Mouse (Mus musculus) heart, embryonic 15.5 days (tissue): ENCODE data around the gene Xpr1. TPM values are rescaled to one million over a fixed set of nuclear protein-coding genes. Genes with fewer than 3 reads are reported as not detected.

Experiments
- ATAC-seq: fragments of 200-750 bp; cut with Nextera tagmentation; replicated peaks from 2 replicates; pipeline ENCODE4 v1.8.0; 2017; ENCODE audit warnings: low read depth, moderate TSS enrichment; ENCODE audit not compliant: insufficient number of reproducible peaks, insufficient read depth, low FRiP score
- H3K27ac ChIP-seq: fragments of 300-500 bp; sonication (generic); 2 replicates; pipeline ENCODE4 v1.5.1; 2015; ENCODE audit warnings: mild to moderate bottlenecking, inconsistent platforms
- H3K27me3 ChIP-seq: fragments of 300-500 bp; sonication (generic); 2 replicates; pipeline ENCODE4 v1.6.1; 2015; ENCODE audit warnings: inconsistent platforms
- H3K36me3 ChIP-seq: fragments of 300-500 bp; sonication (generic); 2 replicates; pipeline ENCODE4 v1.6.1; 2015; ENCODE audit warnings: mild to moderate bottlenecking, inconsistent platforms
- H3K4me1 ChIP-seq: fragments of 300-500 bp; sonication (generic); replicated peaks from 2 replicates; pipeline ENCODE4 v1.6.1; 2015; ENCODE audit warnings: inconsistent platforms
- H3K4me2 ChIP-seq: fragments of 300-500 bp; sonication (generic); 2 replicates; pipeline ENCODE4 v1.6.1; 2015; ENCODE audit warnings: inconsistent platforms, mild to moderate bottlenecking, moderate library complexity
- H3K4me3 ChIP-seq: fragments of 300-500 bp; sonication (generic); 2 replicates; pipeline ENCODE4 v1.5.1; 2015; ENCODE audit warnings: mild to moderate bottlenecking, inconsistent platforms
- H3K9ac ChIP-seq: fragments of 300-500 bp; sonication (generic); 2 replicates; pipeline ENCODE4 v1.6.1; 2015; ENCODE audit warnings: mild to moderate bottlenecking, inconsistent platforms
- H3K9me3 ChIP-seq: fragments of 300-500 bp; sonication (generic); replicated peaks from 2 replicates; pipeline ENCODE4 v1.6.1; 2016; ENCODE audit warnings: inconsistent platforms
- WGBS: fragments of 180-500 bp; shearing (Covaris S2); methylation state at CpG from one replicate; pipeline ENCODE4 v1.1.7; 2015; ENCODE audit warnings: mixed read lengths; 5-methylcytosine and 5-hydroxymethylcytosine counted together
- polyA plus RNA-seq: library from polyadenylated mRNA; unstranded; fragments of >200 nt; fragmentation: Nextera tagmentation; extraction: Ambion mirVana; gene quantifications from 2 replicates; pipeline ENCODE4 v1.2.1, GENCODE M21; 2015

Gene Xpr1
- polyA plus RNA-seq, 1 experiment from 2014 or later, result 8.9 TPM

DNA sequence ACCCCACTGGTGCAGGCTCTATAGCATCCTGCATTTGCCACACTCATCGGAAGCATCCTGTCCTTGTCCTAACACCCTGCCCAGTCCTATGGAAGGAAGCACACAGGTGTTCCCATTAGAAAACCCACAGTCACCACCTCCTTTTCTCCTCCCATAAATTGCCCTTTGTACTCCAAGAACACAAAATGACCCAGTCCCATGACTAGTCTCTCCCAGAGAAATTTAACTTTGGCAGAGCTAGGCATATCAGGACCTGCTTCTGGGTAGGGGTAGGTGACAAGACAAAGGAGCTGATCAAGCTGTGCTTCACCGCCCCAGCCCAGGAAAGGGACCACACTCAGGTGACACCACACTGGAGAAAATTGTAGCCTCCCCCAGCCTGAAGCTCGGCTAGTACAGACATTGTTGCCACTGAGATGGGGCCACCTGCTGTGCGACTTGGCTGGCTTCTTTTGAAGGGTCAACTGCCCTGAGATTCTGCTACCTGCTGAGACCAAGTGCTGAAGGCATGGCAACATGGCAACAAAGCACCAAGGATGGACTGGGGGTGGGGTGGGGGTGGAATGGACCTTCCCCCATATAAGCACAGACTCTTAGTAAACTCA, 166.6 kb downstream of the Xpr1 start:
- WGBS, result 54% methylated on average over 4 of the region's 4 CpGs
- no peak overlapping the region for H3K4me2 ChIP-seq
- H3K9ac ChIP-seq, result no peak overlapping the region
- no peak for ATAC-seq
- H3K4me1 ChIP-seq, result peaks cover 4% of the 10 kb centered on the region
- no peaks in the 10 kb centered on the region for H3K36me3 ChIP-seq
- no peak overlapping the region for H3K4me3 ChIP-seq
- no peaks in the 10 kb centered on the region for H3K9me3 ChIP-seq
- no peak overlapping the region for H3K27ac ChIP-seq
- no peaks in the 10 kb centered on the region for H3K27me3 ChIP-seq

DNA sequence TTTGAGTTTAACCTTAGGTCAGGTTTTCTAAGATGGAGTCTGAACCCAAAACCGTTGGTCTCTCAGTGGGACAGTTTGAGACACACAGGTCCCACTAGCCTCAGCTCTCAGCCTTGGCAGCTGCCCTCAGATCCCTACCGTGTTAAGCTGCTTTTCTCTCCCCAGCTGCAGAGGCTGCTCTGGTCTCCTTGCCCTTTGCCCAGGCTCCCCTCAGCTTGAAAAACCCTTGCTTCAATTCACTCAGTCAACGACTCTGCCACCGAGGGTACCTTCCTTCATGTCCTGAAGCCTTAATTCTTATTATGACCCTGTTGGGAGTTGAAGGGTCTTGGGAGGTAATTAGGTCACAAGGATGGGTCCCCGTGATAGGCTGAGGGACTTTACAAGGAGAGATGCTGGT, 167.3 kb downstream of the Xpr1 start:
- H3K4me2 ChIP-seq, result no peak overlapping the region

DNA sequence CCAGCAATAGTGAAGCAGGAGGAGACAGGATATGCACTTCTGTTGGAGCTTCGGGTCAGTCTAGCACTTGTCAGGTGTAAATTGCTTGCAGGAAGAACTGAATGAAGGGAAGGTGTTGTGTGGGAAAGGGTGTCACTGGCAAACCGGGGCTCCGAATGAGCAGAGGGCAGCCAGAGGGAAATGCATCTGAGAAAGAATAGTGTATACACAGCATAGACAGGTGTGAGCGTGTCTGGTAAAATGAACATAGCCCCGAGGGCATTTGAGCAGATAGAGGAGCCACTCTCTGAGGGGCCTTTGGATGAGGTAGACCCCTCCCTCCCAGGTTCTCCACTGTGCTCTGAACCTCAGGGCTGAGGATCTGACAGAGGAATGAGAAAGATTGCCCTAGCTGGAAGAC, 169.2 kb downstream of the Xpr1 start:
- 40% methylated on average over 5 of the region's 5 CpGs for WGBS
- no peak for ATAC-seq
- Histone ChIP-seq H3K36me3 (no peaks in the 10 kb centered on the region), H3K27ac (no peak overlapping the region), H3K4me1 (peaks cover 11% of the 10 kb centered on the region), H3K27me3 (no peaks in the 10 kb centered on the region), H3K4me3 (no peak overlapping the region), H3K9ac (no peak overlapping the region), H3K4me2 (no peak overlapping the region), H3K9me3 (no peaks in the 10 kb centered on the region)

More for the DNA sequence above, 167.3 kb downstream of the Xpr1 start:
- Histone ChIP-seq H3K27me3 (no peaks in the 10 kb centered on the region), H3K36me3 (no peaks in the 10 kb centered on the region), H3K9me3 (no peaks in the 10 kb centered on the region), H3K4me1 (peaks cover 9% of the 10 kb centered on the region), H3K27ac (no peak overlapping the region), H3K9ac (no peak overlapping the region), H3K4me3 (no peak overlapping the region)
- WGBS, result 42% methylated on average over 5 of the region's 5 CpGs
- ATAC-seq, result no peak

- H3K4me1 ChIP-seq, result peaks cover 11% of the 10 kb centered on the region
- H3K27ac ChIP-seq, result no peak overlapping the region
- WGBS, result 35% methylated on average over 5 of the region's 5 CpGs
- H3K9me3 ChIP-seq, result no peaks in the 10 kb centered on the region
- no peaks in the 10 kb centered on the region for H3K27me3 ChIP-seq
- no peak overlapping the region for H3K4me2 ChIP-seq
- ATAC-seq, result no peak
- H3K4me3 ChIP-seq, result no peak overlapping the region
- H3K36me3 ChIP-seq, result no peaks in the 10 kb centered on the region
- no peak overlapping the region for H3K9ac ChIP-seq
These were observed 169.8 kb downstream of the Xpr1 start for GRCm38 (mm10) chr1:155247441-155247840.

DNA sequence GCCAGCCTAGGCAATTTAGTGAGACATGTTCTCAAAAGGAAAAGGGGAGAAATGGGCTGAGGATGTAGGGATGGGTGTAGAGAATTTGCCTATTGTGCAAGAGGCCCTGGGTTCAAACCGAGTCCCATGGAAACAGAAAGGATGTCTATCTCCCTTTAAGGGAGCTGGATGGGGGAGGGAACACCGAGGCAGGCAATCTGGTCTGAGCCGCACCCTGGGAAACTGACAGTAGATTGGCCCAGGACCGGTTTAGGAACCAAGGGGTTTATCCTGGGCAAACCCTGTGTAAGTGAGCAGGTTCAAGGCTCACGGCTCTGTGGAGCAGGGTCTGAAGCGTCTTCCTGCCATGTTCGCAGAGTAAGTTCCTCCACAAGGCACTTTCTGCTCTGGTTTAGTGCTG, 171.7 kb downstream of the Xpr1 start:
- Histone ChIP-seq H3K4me1 (peaks cover 26% of the 10 kb centered on the region), H3K4me2 (peak overlapping the region; percentile 82), H3K9me3 (no peaks in the 10 kb centered on the region), H3K4me3 (peak overlapping the region; percentile 59), H3K36me3 (peaks cover 13% of the 10 kb centered on the region; the same call in 1 of the 2 replicates), H3K9ac (0 out of 2 replicates have a peak overlapping the region, but pooled peaks have one; percentile 82), H3K27me3 (no peaks in the 10 kb centered on the region), H3K27ac (peak overlapping the region; percentile 94)
- 70% methylated on average over 7 of the region's 7 CpGs for WGBS
- ATAC-seq, result no peak

- peak; percentile 31; the same call in 1 of the 2 replicates for ATAC-seq
- no peaks in the 10 kb centered on the region for H3K27me3 ChIP-seq
- peak overlapping the region; percentile 94 for H3K27ac ChIP-seq
- H3K4me3 ChIP-seq, result peak overlapping the region; percentile 59
- no peaks in the 10 kb centered on the region for H3K9me3 ChIP-seq
- peak overlapping the region; percentile 82 for H3K9ac ChIP-seq
- peak overlapping the region; percentile 82 for H3K4me2 ChIP-seq
- 4% methylated on average over 29 of the region's 29 CpGs for WGBS
- H3K4me1 ChIP-seq, result peaks cover 33% of the 10 kb centered on the region
- H3K36me3 ChIP-seq, result peaks cover 16% of the 10 kb centered on the region; the same call in 1 of the 2 replicates
These were observed 172.4 kb downstream of the Xpr1 start for GRCm38 (mm10) chr1:155244771-155245211.

- H3K9ac ChIP-seq, result peak within 1 kb of the TSS; percentile 82
- peaks cover 16% of the 10 kb centered on the region; the same call in 1 of the 2 replicates for H3K36me3 ChIP-seq
- no peaks in the 10 kb centered on the region for H3K27me3 ChIP-seq
- no peaks in the 10 kb centered on the region for H3K9me3 ChIP-seq
- H3K27ac ChIP-seq, result peak within 1 kb of the TSS; percentile 94
- peak within 1 kb of the TSS; percentile 59 for H3K4me3 ChIP-seq
- ATAC-seq, result peak; percentile 74
- H3K4me2 ChIP-seq, result peak within 1 kb of the TSS; percentile 82
- 1% methylated on average over 80 of the region's 85 CpGs for WGBS
- peaks cover 39% of the 10 kb centered on the region for H3K4me1 ChIP-seq
These were observed 173.1 kb downstream of the Xpr1 start, which contains the start of gene BC034090 for GRCm38 (mm10) chr1:155243797-155244770. TSS of gene BC034090 (minus strand) at chr1:155244444.

DNA sequence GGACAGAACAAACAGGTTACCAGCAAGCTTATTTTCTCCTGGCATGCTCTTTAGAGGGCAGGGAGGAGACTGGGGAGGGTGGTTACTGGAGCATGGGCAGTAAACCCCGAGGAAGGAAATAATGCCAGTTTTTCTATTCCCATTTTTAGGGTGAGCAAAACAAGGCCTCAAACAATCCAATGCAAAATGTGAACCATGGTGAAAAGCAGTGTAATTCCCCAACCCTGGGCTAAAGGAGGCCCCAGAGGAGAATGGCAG, 174.8 kb downstream of the Xpr1 start:
- H3K27me3 ChIP-seq, result no peaks in the 10 kb centered on the region
- H3K4me2 ChIP-seq, result peak overlapping the region; percentile 24; the same call in 1 of the 2 replicates
- H3K9ac ChIP-seq, result no peak overlapping the region
- H3K36me3 ChIP-seq, result peaks cover 16% of the 10 kb centered on the region; the same call in 1 of the 2 replicates
- WGBS, result 74% methylated on average over 1 of the region's 1 CpGs
- H3K9me3 ChIP-seq, result no peaks in the 10 kb centered on the region
- no peak for ATAC-seq
- H3K4me1 ChIP-seq, result peaks cover 53% of the 10 kb centered on the region
- H3K4me3 ChIP-seq, result no peak overlapping the region
- H3K27ac ChIP-seq, result peak overlapping the region; percentile 30; the same call in 1 of the 2 replicates

DNA sequence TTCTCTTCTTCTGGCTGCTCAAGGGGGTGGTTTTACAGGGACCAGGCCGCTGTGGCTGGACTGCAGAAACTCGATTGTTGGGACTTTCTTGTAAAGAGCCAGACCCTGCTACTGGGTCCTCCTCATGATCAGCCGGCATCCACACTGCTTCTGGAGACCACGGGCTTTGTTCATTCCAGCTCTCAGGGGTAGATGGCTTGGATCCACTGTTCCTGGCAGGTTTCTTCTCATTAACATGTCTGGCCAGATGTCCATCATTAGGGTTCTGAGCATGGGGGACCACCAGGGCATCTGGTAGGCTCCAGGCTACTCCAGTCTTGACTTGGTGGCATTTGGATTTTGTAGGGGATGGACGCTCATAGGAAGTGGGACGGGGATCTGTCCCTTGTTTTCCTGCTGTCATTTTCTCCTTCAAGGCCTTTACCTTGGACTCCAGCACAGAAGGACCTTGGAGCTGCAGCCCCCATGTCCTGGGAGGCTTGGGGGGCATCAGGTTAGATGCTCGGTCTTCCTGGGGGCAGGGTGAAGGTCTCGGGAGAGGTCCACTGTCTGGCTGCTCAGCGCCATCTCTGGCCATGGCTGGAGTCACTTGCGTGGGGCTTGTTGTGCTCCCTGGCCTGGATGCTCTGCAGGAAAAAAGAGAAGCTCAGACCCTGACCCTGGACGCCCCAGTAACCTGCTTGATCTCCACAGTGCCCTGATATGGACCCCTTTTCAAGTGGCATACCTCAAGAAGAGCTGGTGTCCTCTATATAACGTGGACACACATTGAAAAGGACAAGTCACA, 175.3 kb downstream of the Xpr1 start:
- no peak for ATAC-seq
- Histone ChIP-seq H3K9ac (no peak overlapping the region), H3K36me3 (peaks cover 16% of the 10 kb centered on the region; the same call in 1 of the 2 replicates), H3K9me3 (no peaks in the 10 kb centered on the region), H3K4me1 (peaks cover 58% of the 10 kb centered on the region), H3K4me2 (peak overlapping the region; percentile 24; the same call in 1 of the 2 replicates), H3K4me3 (no peak overlapping the region), H3K27me3 (no peaks in the 10 kb centered on the region), H3K27ac (peak overlapping the region; percentile 30; the same call in 1 of the 2 replicates)
- 75% methylated on average over 12 of the region's 12 CpGs for WGBS

DNA sequence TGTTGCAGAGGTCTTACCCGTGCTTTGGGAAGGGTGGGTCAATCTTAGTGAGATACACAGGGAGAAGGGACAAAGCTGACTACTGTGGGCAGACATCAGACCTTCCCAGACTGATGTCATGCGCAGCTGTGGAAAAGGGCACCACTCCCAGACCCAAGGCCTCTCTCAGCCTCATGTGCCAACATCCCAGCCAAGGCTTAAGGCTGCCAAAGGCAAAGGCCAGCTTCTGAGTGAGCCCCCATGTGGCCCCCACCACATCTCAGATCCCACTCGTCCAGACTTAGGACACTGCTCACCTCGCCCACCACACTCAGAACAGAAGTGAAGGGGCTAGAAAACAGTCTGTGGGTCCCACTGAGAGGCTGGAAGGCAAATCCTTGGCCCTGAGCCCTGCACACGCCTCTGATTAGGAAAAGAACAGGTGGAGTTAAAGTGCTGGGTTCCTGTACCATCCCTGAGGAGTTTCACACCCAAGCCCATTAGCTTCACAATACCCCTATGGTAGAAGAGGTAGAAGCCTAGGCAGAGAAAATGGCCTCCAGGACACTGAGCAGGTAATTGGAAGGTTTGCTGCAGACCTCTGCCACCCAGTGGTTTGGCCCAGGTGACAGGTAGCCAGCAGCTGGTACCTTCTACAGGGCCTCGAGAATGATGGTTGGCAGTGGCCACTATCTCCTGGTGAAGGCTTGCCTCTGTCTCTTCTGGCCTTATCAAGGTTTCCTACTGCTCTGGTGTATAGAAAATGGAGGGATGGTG, 177.1 kb downstream of the Xpr1 start:
- WGBS, result 79% methylated on average over 6 of the region's 6 CpGs
- H3K27ac ChIP-seq, result no peak overlapping the region
- H3K36me3 ChIP-seq, result peaks cover 16% of the 10 kb centered on the region; the same call in 1 of the 2 replicates
- H3K9me3 ChIP-seq, result no peaks in the 10 kb centered on the region
- H3K9ac ChIP-seq, result no peak overlapping the region
- ATAC-seq, result no peak
- H3K4me3 ChIP-seq, result no peak overlapping the region
- no peak overlapping the region for H3K4me2 ChIP-seq
- H3K27me3 ChIP-seq, result no peaks in the 10 kb centered on the region
- H3K4me1 ChIP-seq, result peaks cover 70% of the 10 kb centered on the region
